8 mouse cellular contexts compared by ENCODE assay signal in genomic region chr13:34875741-34876445, GRCm38 (mm10). TPM values are rescaled to one million over a fixed set of nuclear protein-coding genes. Genes with fewer than 3 reads are reported as not detected.
DNase-seq lines count a peak whose midpoint lies in the region; ATAC-seq and TF ChIP-seq lines count a peak whose summit lies in the region.

No protein-coding gene starts in this region.

- H3K4me2 ChIP-seq in lung, embryonic 15.5 days, result peak overlapping the region; percentile 64
- peak overlapping the region; percentile 72 for H3K4me2 ChIP-seq in neural tube, embryonic 15.5 days

- no peaks in the 10 kb centered on the region for H3K9me3 ChIP-seq in lung, embryonic 15.5 days
- no peaks in the 10 kb centered on the region for H3K9me3 ChIP-seq in neural tube, embryonic 15.5 days (replicated peaks)

- H3K27me3 ChIP-seq in kidney, adult 2 months (replicated peaks; ENCODE audit: control insufficient read depth, insufficient read depth, low read length), result no peaks in the 10 kb centered on the region
- H3K27me3 ChIP-seq in lung, embryonic 15.5 days, result no peaks in the 10 kb centered on the region
- H3K27me3 ChIP-seq in neural tube, embryonic 15.5 days (replicated peaks), result no peaks in the 10 kb centered on the region

- H3K4me1 ChIP-seq in kidney, adult 2 months (ENCODE audit: control insufficient read depth, insufficient read depth, low read length), result peaks cover 6% of the 10 kb centered on the region; the same call in 1 of the 2 replicates
- peaks cover 22% of the 10 kb centered on the region for H3K4me1 ChIP-seq in lung, embryonic 15.5 days
- peaks cover 34% of the 10 kb centered on the region for H3K4me1 ChIP-seq in neural tube, embryonic 15.5 days

- peak overlapping the region; percentile 87 for H3K27ac ChIP-seq in kidney, adult 2 months (ENCODE audit: insufficient read depth, low read depth, low read length)
- H3K27ac ChIP-seq in lung, embryonic 15.5 days, result peak overlapping the region; percentile 98
- H3K27ac ChIP-seq in neural tube, embryonic 15.5 days (replicated peaks), result peak overlapping the region; percentile 95

- peak; percentile 49 for ATAC-seq in granulocyte monocyte progenitor cell, adult 5-6 weeks (replicated peaks; ENCODE audit: poor library complexity, severe bottlenecking)
- peak; percentile 65; the same call in 1 of the 2 replicates for ATAC-seq in lung, embryonic 15.5 days (ENCODE audit: borderline replicate concordance, extremely low read depth, low FRiP score, low TSS enrichment)
- ATAC-seq in neural tube, embryonic 15.5 days (ENCODE audit: low FRiP score), result peak; percentile 29

- H3K36me3 ChIP-seq in kidney, adult 2 months (ENCODE audit: control insufficient read depth, insufficient read depth, low read length), result no peaks in the 10 kb centered on the region
- no peaks in the 10 kb centered on the region for H3K36me3 ChIP-seq in lung, embryonic 15.5 days
- no peaks in the 10 kb centered on the region for H3K36me3 ChIP-seq in neural tube, embryonic 15.5 days

- DNase-seq in ovary, adult 18-20 months (ENCODE audit: low spot score), result peak; percentile 38
- no peak for DNase-seq in ovary, postnatal 14 days (ENCODE audit: low spot score)
- peak; percentile 51 for DNase-seq in c-Kit-positive CD71-positive TER-119-positive erythroid progenitor cells, embryonic 14.5 days (ENCODE audit: low spot score)
- peak; percentile 75 for DNase-seq in kidney, adult 2 months
- no peak for DNase-seq in right cerebral cortex, postnatal 4 days

- TF ChIP-seq POLR2A in kidney, adult 2 months (IDR thresholded peaks at IDR 0.05; ENCODE audit: low read depth, low read length), result no peak

- TF ChIP-seq CTCF in kidney, adult 2 months (conservative IDR thresholded peaks at IDR 0.05; ENCODE audit: insufficient read depth, insufficient read length, low read depth, low read length), result peak; percentile 32; the same call in 1 of the 2 replicates

- under 1% methylated on average over 49 of the region's 50 CpGs for WGBS in kidney, adult 2 months
- WGBS in lung, embryonic 15.5 days, result under 1% methylated on average over 50 of the region's 50 CpGs
- WGBS in neural tube, embryonic 15.5 days, result under 1% methylated on average over 49 of the region's 50 CpGs

- H3K9ac ChIP-seq in lung, embryonic 15.5 days, result peak overlapping the region; percentile 98
- peak overlapping the region; percentile 83 for H3K9ac ChIP-seq in neural tube, embryonic 15.5 days (replicated peaks)

- peak overlapping the region; percentile 61 for H3K4me3 ChIP-seq in kidney, adult 2 months (ENCODE audit: insufficient read depth, low read depth, low read length)
- peak overlapping the region; percentile 97 for H3K4me3 ChIP-seq in lung, embryonic 15.5 days
- peak overlapping the region; percentile 83 for H3K4me3 ChIP-seq in neural tube, embryonic 15.5 days (replicated peaks)

RNA-seq across cellular contexts. Expression of gene Prpf4b, which starts 0.8 kb away (rescaled TPM):
- 124 and 139 TPM in 2 replicates for total RNA-seq in granulocyte monocyte progenitor cell, adult 5-6 weeks (2014; fragmentation: Nextera tagmentation)
- 129 and 142 TPM in 2 replicates for total RNA-seq in granulocyte monocyte progenitor cell, adult 5-6 weeks (2017)
- polyA plus RNA-seq in kidney, adult 2 months (2012; rRNA removed), result 10.3 and 15.3 TPM in 2 replicates
- 61.7 and 66.1 TPM in 2 replicates for polyA plus RNA-seq in lung, embryonic 15.5 days (2015; fragmentation: Nextera tagmentation; extraction: Ambion mirVana)
- 55.0 and 59.2 TPM in 2 replicates for polyA plus RNA-seq in neural tube, embryonic 15.5 days (2015; fragmentation: Nextera tagmentation; extraction: Ambion mirVana)

RNA-seq across cellular contexts. Expression of gene Fam217a, which starts 48.2 kb away (rescaled TPM):
- total RNA-seq in granulocyte monocyte progenitor cell, adult 5-6 weeks (2014; fragmentation: Nextera tagmentation), result not detected in 2 replicates
- not detected in 2 replicates for total RNA-seq in granulocyte monocyte progenitor cell, adult 5-6 weeks (2017)
- 1.8 and 2.0 TPM in 2 replicates for polyA plus RNA-seq in kidney, adult 2 months (2012; rRNA removed)
- 1.3 and 1.5 TPM in 2 replicates for polyA plus RNA-seq in lung, embryonic 15.5 days (2015; fragmentation: Nextera tagmentation; extraction: Ambion mirVana)
- polyA plus RNA-seq in neural tube, embryonic 15.5 days (2015; fragmentation: Nextera tagmentation; extraction: Ambion mirVana), result 0.87 and 0.98 TPM in 2 replicates

RNA-seq across cellular contexts. Expression of gene 4933417A18Rik, which starts 48.3 kb away (rescaled TPM):
- not detected in 2 replicates for total RNA-seq in granulocyte monocyte progenitor cell, adult 5-6 weeks (2014; fragmentation: Nextera tagmentation)
- total RNA-seq in granulocyte monocyte progenitor cell, adult 5-6 weeks (2017), result not detected in 2 replicates
- polyA plus RNA-seq in kidney, adult 2 months (2012; rRNA removed), result not detected in 2 replicates
- polyA plus RNA-seq in lung, embryonic 15.5 days (2015; fragmentation: Nextera tagmentation; extraction: Ambion mirVana), result not detected in 2 replicates
- polyA plus RNA-seq in neural tube, embryonic 15.5 days (2015; fragmentation: Nextera tagmentation; extraction: Ambion mirVana), result not detected in 2 replicates

Comparison
In these comparisons a context has a peak if more than half of its experiments do, and no peak if none do; other contexts are left out.
1. DNase-seq: peak in ovary, adult 18-20 months (single experiment), c-Kit-positive CD71-positive TER-119-positive erythroid progenitor cells, embryonic 14.5 days (single experiment) and kidney, adult 2 months (single experiment); none in ovary, postnatal 14 days (single experiment) and right cerebral cortex, postnatal 4 days (single experiment).
2. Peak in every context shown above with its lines, with median percentiles within 50 percentile points of each other: ATAC-seq, H3K27ac ChIP-seq and H3K4me3 ChIP-seq.